Mouse (Mus musculus) v-Abl transformed pro-B cells (cell line): ENCODE measurements around the gene Knl1.

Experiments used
- in situ Hi-C, 2 experiments: fragments of 400-800 bp; cut with MboI; formaldehyde crosslinking; loops; one replicate each; pipeline ENCODE4 v1.15.1; 2025; ENCODE audit not compliant: unreplicated experiment in 2 of 2

Knl1 gene

GRCm38 (mm10) chr2:119034656-119035396, 12.1 kb upstream of the Knl1 start, which contains the start of gene Rpusd2:
TSS of gene Rpusd2 (plus strand) at chr2:119034790.
- in situ Hi-C loops, result loop anchor here (5.0 to 25.0 kb wide), 5 partner anchors 57 to 410 kb away; partner anchors contain the start of gene Vps18 (in 2 of the 2)

GRCm38 (mm10) chr2:119035397-119035745, 11.5 kb upstream of the Knl1 start:
- in situ Hi-C loops, result loop anchor here (5.0 to 25.0 kb wide), 5 partner anchors 57 to 409 kb away; partner anchors contain the start of gene Vps18 (in 2 of the 2)

DNA sequence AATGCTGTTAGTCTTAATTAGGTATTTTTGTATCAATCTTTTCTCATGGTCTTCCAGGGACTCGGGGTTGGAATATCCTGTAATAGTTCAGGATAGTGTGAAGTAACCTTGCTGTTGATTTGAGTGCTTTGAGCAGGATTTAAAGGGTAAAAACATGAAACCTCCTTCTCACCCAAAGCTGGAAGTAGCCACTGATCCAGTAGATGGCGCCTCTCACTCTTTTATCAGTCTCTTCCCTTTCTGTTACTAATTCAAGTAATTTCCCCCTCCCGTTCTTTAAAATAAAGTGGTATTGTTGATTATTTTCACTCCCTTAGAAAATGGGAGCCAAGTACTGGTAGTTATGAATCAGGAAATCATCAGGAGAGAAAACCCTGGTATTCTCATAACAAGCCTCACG, 6.0 kb upstream of the Knl1 start:
- in situ Hi-C loops, result loop anchor here (5.0 to 25.0 kb wide), 4 partner anchors 56 to 609 kb away; no protein-coding TSS in a partner anchor

DNA sequence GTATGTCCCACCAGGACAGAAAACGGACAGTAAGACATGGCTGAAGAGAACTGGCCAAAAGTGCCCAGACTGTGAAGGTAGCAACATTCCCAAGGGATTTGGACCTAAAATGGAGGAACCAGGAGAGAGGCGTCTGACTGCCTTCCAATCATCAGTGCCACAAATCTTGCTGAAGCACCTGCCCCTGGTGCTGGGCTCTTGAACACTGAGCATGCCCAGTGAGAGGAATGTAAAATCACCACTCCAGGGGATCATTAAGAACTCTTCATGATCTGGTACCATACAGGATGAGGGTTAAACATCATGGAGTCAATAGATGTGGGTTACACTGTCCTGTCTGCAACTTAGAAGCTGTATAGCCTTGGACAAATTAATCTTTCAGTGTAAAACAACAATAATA, 1.8 kb upstream of the Knl1 start:
- in situ Hi-C loops, result loop anchor here in 1 of 2 experiments (25.0 kb wide), 1 partner anchor 392 kb away; no protein-coding TSS in a partner anchor

DNA sequence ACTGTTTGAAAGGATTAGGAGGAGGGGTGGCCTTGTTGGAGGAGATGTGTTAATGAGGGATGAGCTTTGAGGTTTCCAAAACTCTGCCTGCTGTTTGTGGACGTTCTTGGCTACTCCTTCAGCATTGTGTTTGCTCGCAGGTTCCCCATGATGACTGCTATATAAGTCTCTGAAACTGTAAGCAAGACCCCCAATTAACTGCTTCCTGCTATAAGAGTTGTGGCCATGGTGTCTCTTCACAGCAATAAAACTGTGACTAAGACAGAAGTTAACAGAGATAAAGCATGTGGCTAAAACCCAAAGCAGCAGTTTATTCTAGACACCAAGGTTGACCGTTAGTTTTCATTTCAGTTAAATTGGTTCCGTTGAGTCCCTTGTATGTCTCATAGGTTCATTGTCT, 930 bp downstream of the Knl1 start:
- in situ Hi-C loops, result loop anchor here in 1 of 2 experiments (25.0 kb wide), 1 partner anchor 389 kb away; no protein-coding TSS in a partner anchor

GRCm38 (mm10) chr2:119050132-119050650, 3.3 kb downstream of the Knl1 start:
- in situ Hi-C loops, result no loop called here

DNA sequence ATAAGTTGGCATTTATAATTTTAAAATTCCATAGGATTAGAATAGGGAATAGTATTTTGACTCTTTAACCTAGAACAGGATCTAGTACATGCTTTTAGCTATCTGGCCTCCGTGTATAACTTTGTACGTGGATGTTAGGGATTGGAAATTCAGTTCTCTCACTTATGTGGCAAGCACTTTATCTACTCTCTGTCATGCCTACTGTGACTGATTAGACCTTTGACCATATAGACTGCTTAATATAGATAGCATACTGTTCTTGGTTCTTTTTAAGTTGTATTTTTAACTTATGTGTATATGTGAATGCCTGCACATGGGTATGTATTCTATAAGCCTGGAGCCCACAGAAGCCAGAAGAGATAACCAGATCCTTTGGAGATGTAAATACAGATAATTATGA, 13.2 kb downstream of the Knl1 start:
- in situ Hi-C loops, result no loop called here

DNA sequence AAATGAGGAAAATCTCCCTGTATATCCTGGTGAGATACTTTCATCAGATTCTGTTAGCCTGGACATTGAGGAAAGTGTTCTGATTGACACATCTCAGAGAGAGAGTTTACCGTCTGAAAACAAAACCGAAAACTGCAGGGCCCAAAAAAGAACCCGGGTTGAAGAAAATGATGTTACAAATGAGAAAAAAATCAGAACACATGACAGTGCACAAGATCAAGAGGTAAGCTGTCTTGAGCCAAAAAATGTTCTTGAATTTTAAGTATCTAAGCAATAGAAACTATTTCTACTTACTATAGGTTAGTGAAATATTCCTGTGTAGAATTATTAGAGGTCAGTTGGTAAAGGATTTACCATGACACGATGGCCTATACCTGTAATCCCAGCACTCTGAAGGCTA, 25.5 kb downstream of the Knl1 start:
- in situ Hi-C loops, result no loop called here

- in situ Hi-C loops, result no loop called here
Measured at GRCm38 (mm10) chr2:119086156-119086555, 39.2 kb downstream of the Knl1 start.

DNA sequence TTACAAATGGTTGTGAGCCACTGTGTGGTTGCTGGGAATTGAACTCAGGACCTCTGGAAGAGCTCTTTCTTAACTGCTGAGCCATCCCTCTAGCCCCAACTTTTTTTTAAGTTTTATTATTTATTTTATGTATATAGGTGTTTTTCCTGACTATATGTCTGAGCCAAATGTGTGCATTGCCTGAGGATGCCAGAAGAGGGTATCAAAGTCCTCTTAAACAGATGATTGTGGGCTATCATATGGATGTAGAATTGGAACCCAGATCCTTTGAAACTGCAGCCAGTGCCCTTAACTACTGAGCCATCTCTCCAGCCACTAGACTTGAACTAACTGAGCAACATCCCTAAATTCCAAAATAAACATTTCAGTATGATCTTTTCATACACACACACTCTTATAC, 54.6 kb downstream of the Knl1 start:
- in situ Hi-C loops, result loop anchor here (5.0 kb wide), 2 partner anchors 86 to 334 kb away; no protein-coding TSS in a partner anchor

GRCm38 (mm10) chr2:119106583-119106982, 59.7 kb downstream of the Knl1 start:
- in situ Hi-C loops, result no loop called here

GRCm38 (mm10) chr2:119108554-119108953, 61.6 kb downstream of the Knl1 start:
- in situ Hi-C loops, result no loop called here

- in situ Hi-C loops, result no loop called here
Measured at GRCm38 (mm10) chr2:119111060-119111459, 64.1 kb downstream of the Knl1 start.

DNA sequence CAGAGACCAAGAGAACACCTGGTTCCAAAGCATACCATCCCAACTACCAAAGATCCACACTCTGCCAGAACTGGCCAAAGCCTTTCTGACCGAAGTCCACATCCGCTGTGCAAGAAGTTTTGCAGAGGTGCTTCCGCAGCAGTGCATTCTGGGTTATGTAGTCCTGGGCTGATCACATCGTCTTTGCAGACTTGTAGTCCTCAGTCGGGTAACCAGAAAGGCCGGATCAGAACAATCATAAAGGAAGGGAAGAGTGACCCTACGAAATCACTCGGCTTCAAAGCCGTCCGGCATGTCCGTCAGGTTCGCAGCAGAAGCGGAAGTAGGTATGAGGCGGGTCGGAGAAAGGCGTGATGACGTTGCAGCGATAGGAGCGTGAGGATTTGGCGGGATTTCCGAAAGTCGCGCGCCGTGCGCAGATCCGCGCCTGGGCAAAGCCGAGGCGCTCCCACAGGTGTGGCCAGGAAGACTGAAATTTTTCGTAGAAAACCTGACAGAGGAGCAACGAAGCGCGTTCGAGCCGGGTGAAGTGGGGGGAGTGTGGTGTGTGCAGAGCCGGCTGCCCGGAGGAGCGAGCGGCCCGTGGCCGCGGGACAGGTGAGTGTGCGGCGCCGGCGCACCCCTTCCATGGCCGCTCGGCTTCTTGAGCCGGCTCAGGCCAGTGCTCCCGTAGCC, 65.7 kb downstream of the Knl1 start, which contains the start of gene Rad51:
Gene Rad51, plus strand, starts transcription at position 356 of the 675 bp plus-strand sequence.
- in situ Hi-C loops, result no loop called here

DNA sequence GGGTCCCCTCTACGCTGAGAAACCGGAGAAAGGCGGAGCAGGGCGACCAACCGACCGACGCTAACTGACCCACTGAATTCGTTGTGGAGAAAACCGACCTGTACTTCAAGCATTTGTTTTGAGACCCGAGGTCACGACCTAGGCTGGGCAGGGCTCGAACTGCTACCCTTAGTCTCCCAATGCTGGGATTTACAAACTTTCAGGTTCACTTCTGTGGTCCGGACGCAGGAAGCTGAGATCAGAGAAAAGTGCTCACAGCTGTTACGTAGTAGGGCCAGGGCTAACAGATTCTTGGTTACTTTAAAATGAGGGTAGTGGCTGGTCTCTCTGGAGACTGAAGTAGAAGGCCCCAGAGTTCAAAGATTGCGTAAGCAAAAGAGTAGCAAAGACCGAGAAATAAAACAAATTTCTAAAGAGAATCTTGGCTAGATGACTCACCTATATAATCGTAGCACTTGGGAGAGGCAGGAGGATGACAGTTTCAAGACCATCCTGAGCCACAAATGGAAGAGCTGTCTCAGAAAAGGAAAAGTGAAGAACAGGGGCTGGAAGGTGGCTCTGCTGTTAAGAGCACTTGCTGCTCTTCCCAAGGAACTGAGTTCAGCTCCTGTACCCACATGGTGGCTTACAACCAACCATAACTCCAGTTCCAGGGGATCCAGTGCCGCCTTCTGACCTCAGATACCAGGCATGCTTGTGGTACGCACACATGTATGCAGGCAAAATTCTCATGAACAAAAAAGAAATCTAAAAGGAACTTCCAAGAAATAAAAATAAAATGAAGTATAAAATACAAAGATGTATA, 66.4 kb downstream of the Knl1 start:
- in situ Hi-C loops, result no loop called here

DNA sequence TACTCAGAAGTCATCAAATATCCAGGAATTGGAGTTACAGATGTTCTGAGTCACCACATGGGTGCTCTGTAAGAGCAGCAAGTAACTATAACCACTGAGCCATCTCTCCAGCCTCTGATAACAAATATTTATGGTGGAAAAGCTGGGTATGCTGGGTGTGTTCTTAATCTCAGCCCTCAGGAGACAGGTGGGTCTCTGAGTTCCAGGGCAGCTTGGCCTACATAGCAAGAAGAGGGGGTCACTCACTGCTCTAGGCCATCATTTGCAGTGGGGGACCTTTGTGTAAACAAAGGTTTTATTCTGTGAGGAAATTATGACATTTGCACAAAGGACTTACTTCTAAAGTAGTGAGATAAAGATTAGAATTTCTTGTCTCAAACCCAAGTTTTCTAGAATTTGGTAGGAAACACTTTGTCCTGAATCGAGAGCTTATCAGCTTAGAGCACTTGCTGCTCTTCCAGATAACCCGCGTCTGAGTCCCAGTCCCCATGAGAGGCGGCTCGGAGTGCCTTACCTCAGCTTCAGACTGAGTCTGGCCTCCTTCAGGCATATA, 89.5 kb downstream of the Knl1 start:
- in situ Hi-C loops, result no loop called here

DNA sequence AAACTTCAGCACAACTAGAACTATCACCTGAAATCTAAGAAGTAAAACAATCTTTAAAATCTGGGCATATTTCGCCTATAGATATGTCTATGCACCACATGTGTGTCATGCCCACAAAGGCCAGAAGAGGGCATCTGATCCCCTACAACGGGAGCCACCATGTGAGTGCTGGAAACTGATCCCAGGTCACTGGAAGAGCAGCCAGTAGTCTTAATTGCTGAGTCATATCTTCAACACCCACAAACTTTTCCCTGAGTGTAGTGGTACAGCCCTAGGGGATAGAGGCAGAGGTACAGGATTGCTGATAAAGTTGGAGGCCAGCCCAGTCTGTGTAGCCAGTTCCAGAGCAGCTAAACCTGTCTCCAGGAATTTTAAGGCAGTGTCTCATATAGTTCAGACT, 98.3 kb downstream of the Knl1 start:
- in situ Hi-C loops, result no loop called here

- in situ Hi-C loops, result no loop called here
Measured at GRCm38 (mm10) chr2:119146435-119146834, 99.5 kb downstream of the Knl1 start.

GRCm38 (mm10) chr2:119147160-119147678, 100.3 kb downstream of the Knl1 start:
- in situ Hi-C loops, result no loop called here

DNA sequence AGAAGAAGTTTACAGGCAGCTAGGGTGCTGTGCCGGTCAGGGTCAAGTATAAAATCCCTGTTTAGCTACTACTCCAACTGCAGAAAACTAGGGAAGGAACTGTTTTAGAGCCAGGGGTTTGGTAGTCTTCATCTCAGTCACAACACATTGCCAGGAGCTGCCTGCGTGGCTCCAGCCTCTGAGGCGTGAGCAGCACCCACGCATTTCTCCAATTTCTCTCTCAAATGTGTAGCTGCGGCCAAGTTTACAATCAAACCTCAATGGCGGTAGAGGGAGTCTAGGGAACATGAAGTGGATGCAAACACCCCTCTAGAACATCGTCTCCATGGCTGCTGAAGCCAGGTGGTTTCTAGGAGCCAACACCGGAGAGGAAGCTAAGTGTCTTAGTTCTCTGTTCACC, 100.9 kb downstream of the Knl1 start:
- in situ Hi-C loops, result no loop called here
